11 mouse cellular contexts compared by ENCODE assay signal in the genomic region with DNA sequence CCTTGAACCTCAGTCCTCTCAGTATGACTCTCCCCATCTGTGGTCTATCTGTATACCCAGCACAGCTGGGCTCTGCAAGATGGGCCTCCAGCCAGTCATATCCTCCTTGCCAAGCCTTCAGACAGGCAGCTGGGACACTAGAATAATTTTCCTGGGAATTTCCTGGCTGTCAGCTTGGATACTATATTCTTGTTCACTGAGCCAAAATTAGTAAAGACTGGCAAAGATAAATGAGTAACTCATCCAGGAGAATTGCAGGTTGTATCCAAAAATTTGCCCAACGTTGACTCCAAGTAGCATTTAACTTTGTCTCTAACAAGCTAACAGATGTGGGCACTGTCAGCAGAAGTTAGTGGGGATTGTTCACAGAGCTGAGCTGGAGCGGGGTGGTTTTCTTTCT.
DNase-seq lines count a peak whose midpoint lies in the region; ATAC-seq lines count a peak whose summit lies in the region.
"Had no signal": no experiment of that assay in that cellular context is flagged by ENCODE, and none has a peak within 500 bp of the region (broad histone marks: within the 10 kb centered on the region; RNA-seq: fewer than 3 reads in every experiment).

No protein-coding gene starts in this region.

- intact Hi-C loops in left cerebral cortex, postnatal 25 days (cut with DNase I), result no loop called here

- ATAC-seq in frontal cortex, adult (ENCODE audit: low TSS enrichment), result peak; percentile 88

- DNase-seq in frontal cortex, postnatal 14 days (ENCODE audit: low spot score in 2 of 2), result no peak
- peak; percentile 1 for DNase-seq in retina, postnatal 7 days (ENCODE audit: low read depth, low spot score)
- DNase-seq in retina, postnatal 1 day, result no peak
- peak; percentile 7 to 63 for DNase-seq in left cerebral cortex, postnatal 25 days (ENCODE audit: low spot score in 2 of 2)
- DNase-seq in spleen, postnatal 10 days (ENCODE audit: low spot score in 2 of 2), result no peak
- no peak for DNase-seq in kidney, adult 8-10 months
- DNase-seq: adrenal gland, adult 2 months; embryo, embryonic 11 days; heart, adult 18-20 months; lung, postnatal 14 days had no signal

Comparison
In these comparisons a context has a peak if more than half of its experiments do, and no peak if none do; other contexts are left out.
1. DNase-seq: peak in retina, postnatal 7 days (single experiment) and left cerebral cortex, postnatal 25 days (2 of 2); none in frontal cortex, postnatal 14 days (0 of 2), retina, postnatal 1 day (single experiment), spleen, postnatal 10 days (0 of 2) and kidney, adult 8-10 months (0 of 2).